Mouse (Mus musculus): ENCODE results near the gene Mfsd14a.
A peak's percentile ranks its signal among the peaks of the same experiment; 100 is the strongest.

Mfsd14a gene

DNA sequence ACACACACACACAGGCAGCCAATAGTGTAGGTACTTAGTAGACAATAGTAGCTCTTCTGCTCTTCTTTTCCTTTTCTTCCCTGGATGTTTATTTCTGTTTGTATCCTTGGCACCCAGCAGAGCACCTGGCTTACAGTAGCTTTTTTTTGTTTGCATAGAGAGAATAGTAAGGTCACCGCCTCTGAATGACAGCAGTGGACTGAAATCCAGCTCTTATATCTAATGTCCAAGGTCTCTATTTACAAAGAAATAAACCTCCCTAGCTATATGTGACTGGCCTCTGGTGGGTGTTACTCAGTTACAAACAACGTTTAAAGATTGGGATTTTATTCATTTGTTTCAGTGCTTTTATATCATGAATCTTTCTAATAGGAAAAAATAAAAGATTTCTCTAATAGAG, 62.8 kb downstream of the Mfsd14a start:
- DNase-seq (ENCODE audit: low spot score): no peak

DNA sequence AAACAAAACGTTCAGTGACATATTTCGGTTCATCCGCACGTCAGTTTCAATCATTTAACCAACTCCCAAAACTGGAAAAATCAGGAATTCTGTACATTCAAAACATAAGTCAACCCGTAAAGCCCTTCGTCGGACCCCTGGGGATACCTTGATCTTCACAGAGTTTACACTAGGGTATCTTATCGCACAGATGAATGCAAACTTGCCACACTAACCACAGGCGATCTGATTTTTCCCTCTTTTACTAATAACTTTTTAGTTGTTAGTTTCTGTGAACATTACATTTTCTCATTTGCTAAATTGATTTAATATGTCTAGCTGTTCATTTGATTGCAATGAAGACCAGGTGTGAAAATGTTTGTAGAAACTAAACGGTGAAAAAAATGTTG, 66.9 kb downstream of the Mfsd14a start:
- DNase-seq (ENCODE audit: low spot score): no peak

GRCm38 (mm10) chr3:116594728-116595602, 67.5 kb downstream of the Mfsd14a start, which contains the start of gene Sass6:
Sass6 (plus strand) TSS chr3:116594982.
- DNase-seq (ENCODE audit: low spot score): peak; percentile 96

DNA sequence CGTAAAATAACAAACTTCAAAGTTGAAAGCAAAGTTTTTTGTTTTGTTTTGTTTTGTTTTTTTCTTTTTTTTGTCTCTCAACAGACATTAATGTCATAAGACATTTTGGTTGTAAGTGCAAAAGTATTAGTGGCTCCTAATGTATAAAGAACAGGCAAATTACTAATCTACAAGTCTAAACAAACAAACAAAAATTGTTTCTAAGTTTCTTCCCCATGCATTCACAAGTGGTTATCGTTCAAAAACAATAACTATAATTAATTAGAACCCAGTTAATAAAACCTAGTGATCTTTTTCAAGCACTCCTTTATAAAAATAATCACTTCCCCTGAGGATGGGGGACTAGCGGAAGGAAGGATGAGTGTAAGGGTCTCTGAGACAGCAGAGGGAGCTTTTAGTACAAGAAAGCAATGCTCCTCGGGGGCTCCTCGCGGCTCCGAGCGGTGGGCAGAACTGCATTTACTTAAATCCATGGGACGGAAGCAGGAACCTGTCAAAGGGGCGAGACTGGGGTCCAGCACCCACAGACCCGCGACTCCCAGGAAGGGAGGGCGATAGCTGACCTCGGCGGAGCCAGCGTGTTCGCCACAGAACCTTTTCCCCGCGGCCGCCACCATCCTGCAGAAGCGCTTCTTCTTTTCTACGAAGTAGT, 68.3 kb downstream of the Mfsd14a start:
- no peak for DNase-seq (ENCODE audit: low spot score)

DNA sequence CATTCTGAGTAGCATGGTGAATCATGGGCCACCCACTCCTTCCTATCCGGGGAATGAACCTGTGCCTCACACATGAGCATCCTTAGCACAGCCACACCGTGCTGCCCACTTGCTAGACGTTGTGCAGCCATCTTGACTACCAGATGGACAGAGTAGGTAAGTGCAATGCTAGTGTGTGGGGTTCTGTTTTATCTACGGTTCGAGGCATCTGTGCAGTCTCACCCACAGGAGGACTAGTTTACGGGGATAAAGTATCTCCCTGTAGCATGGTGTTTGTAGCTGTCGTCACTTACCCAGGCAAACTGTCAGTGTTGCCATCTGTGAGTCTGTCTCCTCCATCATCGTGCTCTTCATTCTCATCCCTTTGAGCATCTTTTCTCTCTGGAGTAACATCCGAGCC, 80.3 kb downstream of the Mfsd14a start:
- no peak for DNase-seq (ENCODE audit: low spot score)

Data from T-cell, adult 2 months (primary cell).